Comparison of ENCODE assay signal across 28 mouse cellular contexts in genomic region chr4:134096120-134096519, GRCm38 (mm10). TPM values are rescaled to one million over a fixed set of nuclear protein-coding genes. Genes with fewer than 3 reads are reported as not detected.
DNase-seq lines count a peak whose midpoint lies in the region; ATAC-seq and TF ChIP-seq lines count a peak whose summit lies in the region.
"Had no signal": no experiment of that assay in that cellular context is flagged by ENCODE, and none has a peak within 500 bp of the region (broad histone marks: within the 10 kb centered on the region; RNA-seq: fewer than 3 reads in every experiment).

No protein-coding gene starts in this region.

- no peak overlapping the region for H3K4me2 ChIP-seq in liver, postnatal 0 days (ENCODE audit: low read depth, low read length)
- H3K4me2 ChIP-seq in liver, embryonic 11.5 days = no peak overlapping the region
- H3K4me2 ChIP-seq: forebrain, embryonic 15.5 days; heart, embryonic 13.5 days; hindbrain, embryonic 14.5 days; intestine, embryonic 15.5 days had no signal

- H3K36me3 ChIP-seq in liver, postnatal 0 days (replicated peaks; ENCODE audit: insufficient read depth, low read length) = no peaks in the 10 kb centered on the region
- no peaks in the 10 kb centered on the region for H3K36me3 ChIP-seq in liver, embryonic 11.5 days (ENCODE audit: control insufficient read depth, insufficient read depth, low read length)
- H3K36me3 ChIP-seq in small intestine, adult 2 months (ENCODE audit: control insufficient read depth, insufficient read depth, low read length) = peaks cover 13% of the 10 kb centered on the region
- H3K36me3 ChIP-seq: forebrain, embryonic 15.5 days; heart, embryonic 10.5 days; heart, embryonic 13.5 days; intestine, embryonic 15.5 days had no signal

- peaks cover 14% of the 10 kb centered on the region for H3K4me1 ChIP-seq in liver, postnatal 0 days (ENCODE audit: insufficient read depth)
- no peaks in the 10 kb centered on the region for H3K4me1 ChIP-seq in liver, embryonic 11.5 days (replicated peaks; ENCODE audit: control insufficient read depth, insufficient read depth, low read length)
- peaks cover 73% of the 10 kb centered on the region for H3K4me1 ChIP-seq in bone marrow macrophage, adult 2 months (ENCODE audit: control insufficient read depth, insufficient read depth, low read length)
- peaks cover 3% of the 10 kb centered on the region; the same call in 1 of the 2 replicates for H3K4me1 ChIP-seq in small intestine, adult 2 months (ENCODE audit: control insufficient read depth, insufficient read depth, insufficient read length, low read length)
- H3K4me1 ChIP-seq: forebrain, embryonic 15.5 days; heart, embryonic 13.5 days; intestine, embryonic 15.5 days had no signal

- no peak for ATAC-seq in liver, postnatal 0 days
- no peak for ATAC-seq in liver, embryonic 11.5 days (replicated peaks; ENCODE audit: low FRiP score)
- ATAC-seq: forebrain, embryonic 15.5 days; intestine, embryonic 15.5 days; Patski had no signal

- no peak overlapping the region for H3K4me3 ChIP-seq in liver, postnatal 0 days (ENCODE audit: low read depth, low read length)
- no peak overlapping the region for H3K4me3 ChIP-seq in liver, embryonic 11.5 days (ENCODE audit: low read depth, low read length)
- no peak overlapping the region for H3K4me3 ChIP-seq in bone marrow macrophage, adult 2 months (ENCODE audit: insufficient read depth, low read length)
- H3K4me3 ChIP-seq in small intestine, adult 2 months (ENCODE audit: low read depth, low read length) = no peak overlapping the region
- H3K4me3 ChIP-seq: forebrain, embryonic 15.5 days; heart, adult 2 months; heart, embryonic 10.5 days; heart, embryonic 13.5 days; intestine, embryonic 15.5 days had no signal

- TF ChIP-seq CTCF in liver, postnatal 0 days (IDR thresholded peaks at IDR 0.05; ENCODE audit: low read depth) = no peak
- no peak for TF ChIP-seq CTCF in bone marrow macrophage, adult 2 months (IDR thresholded peaks at IDR 0.05; ENCODE audit: low read depth, low read length)
- TF ChIP-seq CTCF in small intestine, adult 2 months (IDR thresholded peaks at IDR 0.05; ENCODE audit: extremely low read depth, insufficient read length, insufficient replicate concordance, low read depth, low read length) = no peak

- no peak for TF ChIP-seq EP300 in liver, postnatal 0 days (IDR thresholded peaks at IDR 0.05; ENCODE audit: low read depth)

- H3K27me3 ChIP-seq in liver, postnatal 0 days (ENCODE audit: insufficient read depth, low read length) = no peaks in the 10 kb centered on the region
- no peaks in the 10 kb centered on the region for H3K27me3 ChIP-seq in liver, embryonic 11.5 days (replicated peaks; ENCODE audit: control insufficient read depth, insufficient read depth, low read length)
- no peaks in the 10 kb centered on the region for H3K27me3 ChIP-seq in small intestine, adult 2 months (ENCODE audit: control insufficient read depth, insufficient read depth, low read length)
- H3K27me3 ChIP-seq: forebrain, embryonic 15.5 days; heart, embryonic 13.5 days; intestine, embryonic 15.5 days; Patski had no signal

- no peak overlapping the region for H3K9ac ChIP-seq in liver, postnatal 0 days (replicated peaks)
- H3K9ac ChIP-seq in liver, embryonic 11.5 days (ENCODE audit: low read depth, low read length) = no peak overlapping the region
- H3K9ac ChIP-seq: forebrain, embryonic 15.5 days; heart, embryonic 13.5 days; hindbrain, embryonic 14.5 days; intestine, embryonic 15.5 days had no signal

- 82% methylated on average over 3 of the region's 3 CpGs for WGBS in liver, postnatal 0 days (ENCODE audit: insufficient replicate concordance)
- 86% methylated on average over 3 of the region's 3 CpGs for WGBS in liver, embryonic 11.5 days
- 82% methylated on average over 3 of the region's 3 CpGs for WGBS in small intestine, adult 2 months

- no peaks in the 10 kb centered on the region for H3K9me3 ChIP-seq in liver, postnatal 0 days (ENCODE audit: low read length)
- no peaks in the 10 kb centered on the region for H3K9me3 ChIP-seq in liver, embryonic 11.5 days (ENCODE audit: control insufficient read depth, low read length)
- H3K9me3 ChIP-seq: forebrain, embryonic 15.5 days; heart, embryonic 10.5 days; heart, embryonic 13.5 days; intestine, embryonic 15.5 days had no signal

- DNase-seq in liver, postnatal 0 days = no peak
- DNase-seq in liver, embryonic 11.5 days (ENCODE audit: low spot score) = no peak
- DNase-seq in CD4-positive helper T cell, adult 2 months (ENCODE audit: low read depth, low spot score) = peak; percentile 38
- DNase-seq in testis, postnatal 14 days (ENCODE audit: low spot score) = no peak
- no peak for DNase-seq in left cerebral cortex, adult 9 months (ENCODE audit: low spot score in 2 of 2)
- DNase-seq: adrenal gland, postnatal 14 days; cerebellum, adult 18-20 months; cerebellum, adult 9-10 months; cerebellum, postnatal 14 days; gastrocnemius, postnatal 10 days; gastrocnemius, postnatal 36 days; heart, adult 2 months; heart, postnatal 14 days; heart, postnatal 4 days; kidney, adult 11 months had no signal

- peak overlapping the region; percentile 85 for H3K27ac ChIP-seq in liver, postnatal 0 days (ENCODE audit: low read depth)
- H3K27ac ChIP-seq in liver, embryonic 11.5 days (ENCODE audit: low read depth, low read length) = no peak overlapping the region
- peak overlapping the region; percentile 94 for H3K27ac ChIP-seq in bone marrow macrophage, adult 2 months (ENCODE audit: insufficient read depth, low read depth, low read length)
- H3K27ac ChIP-seq in small intestine, adult 2 months (ENCODE audit: insufficient read depth, low read depth, low read length) = peak overlapping the region; percentile 75; the same call in 1 of the 2 replicates
- H3K27ac ChIP-seq: forebrain, embryonic 15.5 days; heart, adult 2 months; heart, embryonic 10.5 days; heart, embryonic 13.5 days; hindbrain, embryonic 14.5 days; intestine, embryonic 15.5 days had no signal

- no peak for TF ChIP-seq POLR2A in bone marrow macrophage, adult 2 months (IDR thresholded peaks at IDR 0.05; ENCODE audit: borderline replicate concordance, low read depth, low read length)
- TF ChIP-seq POLR2A in small intestine, adult 2 months (IDR thresholded peaks at IDR 0.05; ENCODE audit: low read depth, low read length) = no peak

RNA-seq across cellular contexts. Expression of gene Cd52, which starts 1.2 kb away (rescaled TPM):
- polyA plus RNA-seq in liver, postnatal 0 days (2015; fragmentation: Nextera tagmentation; extraction: Ambion mirVana) = 114 and 125 TPM in 2 replicates
- 16.4 TPM in 2 replicates for polyA plus RNA-seq in liver, embryonic 11.5 days (2014; fragmentation: Nextera tagmentation; extraction: Ambion mirVana)
- 1,130 and 1,142 TPM in 2 replicates for polyA plus RNA-seq in bone marrow macrophage, adult 2 months (2012; ENCODE audit: insufficient read depth, insufficient read length, missing spikeins)
- polyA plus RNA-seq in small intestine, adult 2 months (2012; rRNA removed) = 21.7 and 35.1 TPM in 2 replicates
- polyA plus RNA-seq: C2C12, Patski had no signal

RNA-seq across cellular contexts. Expression of gene Ubxn11, which starts 6.2 kb away (rescaled TPM):
- 0.88 and 0.99 TPM in 2 replicates for polyA plus RNA-seq in liver, postnatal 0 days (2015; fragmentation: Nextera tagmentation; extraction: Ambion mirVana)
- 5.6 and 7.0 TPM in 2 replicates for polyA plus RNA-seq in liver, embryonic 11.5 days (2014; fragmentation: Nextera tagmentation; extraction: Ambion mirVana)
- polyA plus RNA-seq in bone marrow macrophage, adult 2 months (2012; ENCODE audit: insufficient read depth, insufficient read length, missing spikeins) = 2.5 and 5.8 TPM in 2 replicates
- polyA plus RNA-seq in small intestine, adult 2 months (2012; rRNA removed) = 2.8 and 4.5 TPM in 2 replicates

RNA-seq across cellular contexts. Expression of gene Sh3bgrl3, which starts 32.5 kb away (rescaled TPM):
- 198 and 215 TPM in 2 replicates for polyA plus RNA-seq in liver, postnatal 0 days (2015; fragmentation: Nextera tagmentation; extraction: Ambion mirVana)
- polyA plus RNA-seq in liver, embryonic 11.5 days (2014; fragmentation: Nextera tagmentation; extraction: Ambion mirVana) = 257 and 281 TPM in 2 replicates
- 1,334 and 1,359 TPM in 2 replicates for polyA plus RNA-seq in bone marrow macrophage, adult 2 months (2012; ENCODE audit: insufficient read depth, insufficient read length, missing spikeins)
- 453 and 911 TPM in 2 replicates for polyA plus RNA-seq in small intestine, adult 2 months (2012; rRNA removed)

RNA-seq across cellular contexts. Expression of gene Crybg2, which starts 35.5 kb away (rescaled TPM):
- 0.69 and 1.4 TPM in 2 replicates for polyA plus RNA-seq in liver, postnatal 0 days (2015; fragmentation: Nextera tagmentation; extraction: Ambion mirVana)
- 1.2 and 1.7 TPM in 2 replicates for polyA plus RNA-seq in liver, embryonic 11.5 days (2014; fragmentation: Nextera tagmentation; extraction: Ambion mirVana)
- polyA plus RNA-seq in bone marrow macrophage, adult 2 months (2012; ENCODE audit: insufficient read depth, insufficient read length, missing spikeins) = 0.71 and 2.7 TPM in 2 replicates
- 57.7 and 92.5 TPM in 2 replicates for polyA plus RNA-seq in small intestine, adult 2 months (2012; rRNA removed)
- polyA plus RNA-seq: C2C12; heart, embryonic 13.5 days had no signal

RNA-seq across cellular contexts. Expression of gene Zfp683, which starts 42.5 kb away (rescaled TPM):
- polyA plus RNA-seq in liver, postnatal 0 days (2015; fragmentation: Nextera tagmentation; extraction: Ambion mirVana) = not detected in 2 replicates
- polyA plus RNA-seq in liver, embryonic 11.5 days (2014; fragmentation: Nextera tagmentation; extraction: Ambion mirVana) = not detected in 2 replicates
- not detected in 2 replicates for polyA plus RNA-seq in bone marrow macrophage, adult 2 months (2012; ENCODE audit: insufficient read depth, insufficient read length, missing spikeins)
- polyA plus RNA-seq in small intestine, adult 2 months (2012; rRNA removed) = 0.24 and 1.3 TPM in 2 replicates
- polyA plus RNA-seq: C2C12; embryonic facial prominence, embryonic 11.5 days; embryonic facial prominence, embryonic 14.5 days; forebrain, embryonic 11.5 days; forebrain, embryonic 15.5 days; heart, adult 2 months; heart, embryonic 10.5 days; heart, embryonic 13.5 days; hindbrain, embryonic 11.5 days; hindbrain, embryonic 14.5 days; intestine, embryonic 15.5 days; Patski had no signal
